ENCODE assay signal across 9 mouse cellular contexts in genomic region chr7:16376505-16376904, GRCm38 (mm10). TPM values are rescaled to one million over a fixed set of nuclear protein-coding genes. Genes with fewer than 3 reads are reported as not detected.
DNase-seq lines count a peak whose midpoint lies in the region; ATAC-seq and TF ChIP-seq lines count a peak whose summit lies in the region.
"Had no signal": no experiment of that assay in that cellular context is flagged by ENCODE, and none has a peak within 500 bp of the region (broad histone marks: within the 10 kb centered on the region; RNA-seq: fewer than 3 reads in every experiment).

No protein-coding gene starts in this region.

- in situ Hi-C loops in CH12.LX (cut with MboI; ENCODE audit: low pct_ligation_motif_present, low pct_unique_long_range_greater_than_20kb, low sequenced_read_pairs) = no loop called here

- ATAC-seq in hindbrain, embryonic 14.5 days (ENCODE audit: low FRiP score) = no peak
- ATAC-seq in hindbrain, embryonic 16.5 days = no peak
- ATAC-seq in liver, embryonic 13.5 days (ENCODE audit: low read depth) = peak; percentile 51; the same call in 1 of the 2 replicates

- dilution Hi-C loops in CH12.LX (cut with MboI; ENCODE audit: extremely low pct_ligation_motif_present, extremely low pct_unique_long_range_greater_than_20kb, low sequenced_read_pairs) = no loop called here

- H3K36me3 ChIP-seq in hindbrain, embryonic 14.5 days (replicated peaks; ENCODE audit: control insufficient read depth, insufficient read depth) = peaks cover 58% of the 10 kb centered on the region
- H3K36me3 ChIP-seq in hindbrain, embryonic 16.5 days (ENCODE audit: control insufficient read depth, insufficient read depth, low read length) = peaks cover 2% of the 10 kb centered on the region
- peaks cover 63 to 87% of the 10 kb centered on the region in 2 experiments for H3K36me3 ChIP-seq in CH12.LX (replicated peaks in 1 of 2; ENCODE audit: control insufficient read depth in 1 of 2, insufficient read depth in 1 of 2, low read length in 1 of 2)
- peaks cover 82% of the 10 kb centered on the region for H3K36me3 ChIP-seq in liver, embryonic 13.5 days
- peaks cover 35% of the 10 kb centered on the region for H3K36me3 ChIP-seq in small intestine, adult 2 months (ENCODE audit: control insufficient read depth, insufficient read depth, low read length)
- H3K36me3 ChIP-seq in midbrain, embryonic 10.5 days = peaks cover 98% of the 10 kb centered on the region

- H3K4me3 ChIP-seq in hindbrain, embryonic 14.5 days (replicated peaks; ENCODE audit: low read length) = no peak overlapping the region
- H3K4me3 ChIP-seq in hindbrain, embryonic 16.5 days (ENCODE audit: low read length) = no peak overlapping the region
- no peak overlapping the region for H3K4me3 ChIP-seq in CH12.LX (replicated peaks in 1 of 3; ENCODE audit: low read depth in 2 of 3, low read length in 2 of 3, poor library complexity in 1 of 3)
- no peak overlapping the region for H3K4me3 ChIP-seq in liver, embryonic 13.5 days (replicated peaks)
- no peak overlapping the region for H3K4me3 ChIP-seq in small intestine, adult 2 months (ENCODE audit: low read depth, low read length)
- H3K4me3 ChIP-seq in midbrain, embryonic 10.5 days = no peak overlapping the region
- H3K4me3 ChIP-seq: limb, embryonic 15.5 days had no signal

- no peaks in the 10 kb centered on the region for H3K9me3 ChIP-seq in hindbrain, embryonic 14.5 days (ENCODE audit: control insufficient read depth, low read length)
- H3K9me3 ChIP-seq in hindbrain, embryonic 16.5 days (ENCODE audit: control insufficient read depth, low read length) = no peaks in the 10 kb centered on the region
- H3K9me3 ChIP-seq in CH12.LX (replicated peaks; ENCODE audit: low read length) = no peaks in the 10 kb centered on the region
- H3K9me3 ChIP-seq in liver, embryonic 13.5 days (replicated peaks) = no peaks in the 10 kb centered on the region
- H3K9me3 ChIP-seq in midbrain, embryonic 10.5 days (replicated peaks) = no peaks in the 10 kb centered on the region
- H3K9me3 ChIP-seq: limb, embryonic 15.5 days had no signal

- no peak overlapping the region for H3K27ac ChIP-seq in hindbrain, embryonic 14.5 days
- H3K27ac ChIP-seq in hindbrain, embryonic 16.5 days (ENCODE audit: low read depth, low read length) = no peak overlapping the region
- H3K27ac ChIP-seq in CH12.LX (ENCODE audit: insufficient read depth, low read depth) = no peak overlapping the region
- H3K27ac ChIP-seq in liver, embryonic 13.5 days = no peak overlapping the region
- no peak overlapping the region for H3K27ac ChIP-seq in small intestine, adult 2 months (ENCODE audit: insufficient read depth, low read depth, low read length)
- H3K27ac ChIP-seq in midbrain, embryonic 10.5 days (replicated peaks) = no peak overlapping the region
- H3K27ac ChIP-seq: limb, embryonic 15.5 days had no signal

- no peak for TF ChIP-seq POLR2A in CH12.LX (IDR thresholded peaks at IDR 0.05; ENCODE audit: low read depth, low read length)
- no peak for TF ChIP-seq POLR2A in small intestine, adult 2 months (IDR thresholded peaks at IDR 0.05; ENCODE audit: low read depth, low read length)

- H3K79me2 ChIP-seq in CH12.LX (replicated peaks; ENCODE audit: control insufficient read depth, extremely low read depth, insufficient read depth, poor library complexity, severe bottlenecking) = peaks cover 82% of the 10 kb centered on the region

- 97% methylated on average over 1 of the region's 1 CpGs for WGBS in hindbrain, embryonic 14.5 days
- 96% methylated on average over 1 of the region's 1 CpGs for whole genome bisulfite sequencing in hindbrain, embryonic 16.5 days
- WGBS in liver, embryonic 13.5 days (ENCODE audit: insufficient replicate concordance) = 85% methylated on average over 1 of the region's 1 CpGs
- WGBS in small intestine, adult 2 months = 89% methylated on average over 1 of the region's 1 CpGs
- 94% methylated on average over 1 of the region's 1 CpGs for WGBS in midbrain, embryonic 10.5 days

- H3K4me2 ChIP-seq in hindbrain, embryonic 14.5 days (replicated peaks) = no peak overlapping the region
- H3K4me2 ChIP-seq in hindbrain, embryonic 16.5 days (ENCODE audit: low read length) = no peak overlapping the region
- H3K4me2 ChIP-seq in CH12.LX (ENCODE audit: insufficient read depth, low read depth, poor library complexity, severe bottlenecking) = no peak overlapping the region
- no peak overlapping the region for H3K4me2 ChIP-seq in liver, embryonic 13.5 days
- H3K4me2 ChIP-seq: limb, embryonic 15.5 days had no signal

- no peaks in the 10 kb centered on the region for H3K4me1 ChIP-seq in hindbrain, embryonic 14.5 days (replicated peaks; ENCODE audit: control insufficient read depth, insufficient read depth, low read length)
- no peaks in the 10 kb centered on the region for H3K4me1 ChIP-seq in hindbrain, embryonic 16.5 days (ENCODE audit: control insufficient read depth, insufficient read depth, low read depth, low read length)
- no peaks in the 10 kb centered on the region for H3K4me1 ChIP-seq in CH12.LX (ENCODE audit: control insufficient read depth in 1 of 2, insufficient read depth in 2 of 2)
- H3K4me1 ChIP-seq in liver, embryonic 13.5 days (replicated peaks) = peaks cover 15% of the 10 kb centered on the region
- H3K4me1 ChIP-seq in small intestine, adult 2 months (ENCODE audit: control insufficient read depth, insufficient read depth, insufficient read length, low read length) = peaks cover 4% of the 10 kb centered on the region; the same call in 1 of the 2 replicates
- H3K4me1 ChIP-seq in midbrain, embryonic 10.5 days = no peaks in the 10 kb centered on the region
- H3K4me1 ChIP-seq: limb, embryonic 15.5 days had no signal

- TF ChIP-seq RAD21 in CH12.LX (IDR thresholded peaks at IDR 0.05; ENCODE audit: low read depth, low read length) = peak; percentile 57

- peak in 1 of 2 experiments; percentile 70; a peak in 2 of 4 replicates for TF ChIP-seq CTCF in CH12.LX (conservative IDR thresholded peaks at IDR 0.05 in 1 of 2, IDR thresholded peaks at IDR 0.05 in 1 of 2; ENCODE audit: low read depth in 2 of 2, low read length in 2 of 2)
- TF ChIP-seq CTCF in small intestine, adult 2 months (IDR thresholded peaks at IDR 0.05; ENCODE audit: extremely low read depth, insufficient read length, insufficient replicate concordance, low read depth, low read length) = peak; percentile 48; the same call in 1 of the 2 replicates

- no peaks in the 10 kb centered on the region for H3K27me3 ChIP-seq in hindbrain, embryonic 14.5 days (ENCODE audit: control insufficient read depth, insufficient read depth, low read length)
- H3K27me3 ChIP-seq in hindbrain, embryonic 16.5 days (replicated peaks; ENCODE audit: control insufficient read depth, insufficient read depth, low read length) = no peaks in the 10 kb centered on the region
- no peaks in the 10 kb centered on the region for H3K27me3 ChIP-seq in CH12.LX (replicated peaks)
- no peaks in the 10 kb centered on the region for H3K27me3 ChIP-seq in liver, embryonic 13.5 days
- no peaks in the 10 kb centered on the region for H3K27me3 ChIP-seq in small intestine, adult 2 months (ENCODE audit: control insufficient read depth, insufficient read depth, low read length)
- H3K27me3 ChIP-seq in midbrain, embryonic 10.5 days (ENCODE audit: low read depth, poor library complexity, severe bottlenecking) = no peaks in the 10 kb centered on the region
- H3K27me3 ChIP-seq: limb, embryonic 15.5 days had no signal

- no peak for TF ChIP-seq EP300 in CH12.LX (IDR thresholded peaks at IDR 0.05; ENCODE audit: low read length)

- H3K9ac ChIP-seq in hindbrain, embryonic 14.5 days = no peak overlapping the region
- no peak overlapping the region for H3K9ac ChIP-seq in hindbrain, embryonic 16.5 days (ENCODE audit: low read depth, low read length)
- H3K9ac ChIP-seq in CH12.LX (ENCODE audit: insufficient read depth, low read depth) = no peak overlapping the region
- H3K9ac ChIP-seq in liver, embryonic 13.5 days = no peak overlapping the region
- H3K9ac ChIP-seq: limb, embryonic 15.5 days had no signal

- DNase-seq in hindbrain, embryonic 14.5 days (ENCODE audit: low spot score) = peak; percentile 24
- DNase-seq in CH12.LX (ENCODE audit: extremely low read depth) = peak; percentile 59
- DNase-seq in adrenal gland, adult 18-20 months (ENCODE audit: low spot score in 2 of 2) = peak; percentile 37 to 45
- DNase-seq in gastrocnemius, postnatal 10 days = peak; percentile 39
- peak; percentile 33 for DNase-seq in liver, embryonic 13.5 days
- DNase-seq in midbrain, embryonic 10.5 days (ENCODE audit: low spot score) = no peak

TF ChIP-seq in CH12.LX, 34 proteins besides CTCF, POLR2A, EP300 and RAD21:
- TF ChIP-seq MXI1 (IDR thresholded peaks at IDR 0.05; ENCODE audit: low read depth, low read length) (no peak), BHLHE40 (IDR thresholded peaks at IDR 0.05; ENCODE audit: low read depth, low read length) (no peak), ETS1 (conservative IDR thresholded peaks at IDR 0.05; ENCODE audit: low read depth, low read length) (no peak), E2F4 (IDR thresholded peaks at IDR 0.05; ENCODE audit: insufficient replicate concordance, low read depth, low read length) (no peak), POLR2AphosphoS2 (IDR thresholded peaks at IDR 0.05; ENCODE audit: low read depth, low read length) (no peak)

RNA-seq across cellular contexts. Expression of gene Sae1, which starts 11.1 kb away (rescaled TPM):
- 224 and 245 TPM in 2 replicates for polyA plus RNA-seq in hindbrain, embryonic 14.5 days (2014; fragmentation: Nextera tagmentation; extraction: Ambion mirVana)
- polyA plus RNA-seq in hindbrain, embryonic 16.5 days (2015; fragmentation: Nextera tagmentation; extraction: Ambion mirVana) = 267 and 272 TPM in 2 replicates
- 146 and 181 TPM in 2 replicates for total RNA-seq in CH12.LX (2012; rRNA removed)
- total RNA-seq in CH12.LX (2014; rRNA removed) = 160 and 170 TPM in 2 replicates
- polyA plus RNA-seq in CH12.LX (2012; ENCODE audit: insufficient read length, low read depth) = 271 and 298 TPM in 2 replicates
- 10 to 100 TPM; 57.0 to 61.8 TPM for total RNA-seq in adrenal gland, adult 18-20 months (2021)
- total RNA-seq in gastrocnemius, postnatal 10 days (2021) = 10 to 100 TPM; 43.3 to 48.8 TPM
- polyA plus RNA-seq in liver, embryonic 13.5 days (2015; fragmentation: Nextera tagmentation; extraction: Ambion mirVana) = 144 and 161 TPM in 2 replicates
- polyA plus RNA-seq in small intestine, adult 2 months (2012; rRNA removed) = 9.8 and 15.0 TPM in 2 replicates
- polyA plus RNA-seq in midbrain, embryonic 10.5 days (2016; fragmentation: Nextera tagmentation; extraction: Ambion mirVana) = 447 and 477 TPM in 2 replicates

RNA-seq across cellular contexts. Expression of gene Zc3h4, which starts 24.2 kb away (rescaled TPM):
- 14.4 and 17.0 TPM in 2 replicates for polyA plus RNA-seq in hindbrain, embryonic 14.5 days (2014; fragmentation: Nextera tagmentation; extraction: Ambion mirVana)
- polyA plus RNA-seq in hindbrain, embryonic 16.5 days (2015; fragmentation: Nextera tagmentation; extraction: Ambion mirVana) = 11.7 and 13.4 TPM in 2 replicates
- 26.8 and 30.4 TPM in 2 replicates for total RNA-seq in CH12.LX (2012; rRNA removed)
- total RNA-seq in CH12.LX (2014; rRNA removed) = 9.0 and 10.0 TPM in 2 replicates
- 34.0 and 44.2 TPM in 2 replicates for polyA plus RNA-seq in CH12.LX (2012; ENCODE audit: insufficient read length, low read depth)
- total RNA-seq in adrenal gland, adult 18-20 months (2021) = 10 to 100 TPM; 32.8 to 39.4 TPM
- total RNA-seq in gastrocnemius, postnatal 10 days (2021) = 10 to 100 TPM; 33.2 to 37.9 TPM
- polyA plus RNA-seq in liver, embryonic 13.5 days (2015; fragmentation: Nextera tagmentation; extraction: Ambion mirVana) = 8.2 and 8.3 TPM in 2 replicates
- 23.3 and 60.6 TPM in 2 replicates for polyA plus RNA-seq in small intestine, adult 2 months (2012; rRNA removed)
- polyA plus RNA-seq in midbrain, embryonic 10.5 days (2016; fragmentation: Nextera tagmentation; extraction: Ambion mirVana) = 16.9 and 17.6 TPM in 2 replicates
